Mouse (Mus musculus) kidney, postnatal 10 days (tissue): ENCODE results near the gene Irf3.

ENCODE experiments used
- DNase-seq: peaks from one replicate; pipeline ENCODE4 v3.0.0; 2021; ENCODE audit warnings: mixed read lengths

Irf3 gene

GRCm38 (mm10) chr7:44997231-44997939 lies at the start of gene Irf3:
TSS of gene Irf3 (plus strand) at chr7:44997648.
- DNase-seq = peak; percentile 98

- DNase-seq = no peak
Measured at GRCm38 (mm10) chr7:44949922-44950321, 47.5 kb upstream of the Irf3 start.

- DNase-seq = peak; percentile 84
Measured at GRCm38 (mm10) chr7:44951960-44952359, 45.5 kb upstream of the Irf3 start.

GRCm38 (mm10) chr7:44952611-44953306 lies 44.7 kb upstream of the Irf3 start:
- DNase-seq = peak; percentile 97

- peak; percentile 13 for DNase-seq
Measured at GRCm38 (mm10) chr7:44953561-44953960, 43.9 kb upstream of the Irf3 start.

GRCm38 (mm10) chr7:44954091-44954885 lies 43.2 kb upstream of the Irf3 start:
- peak; percentile 8 for DNase-seq

- DNase-seq = peak; percentile 21
Measured at GRCm38 (mm10) chr7:44955628-44956027, 41.8 kb upstream of the Irf3 start.

GRCm38 (mm10) chr7:44956266-44956665 lies 41.2 kb upstream of the Irf3 start:
- DNase-seq = peak; percentile 8

- DNase-seq = peak; percentile 44
Measured at GRCm38 (mm10) chr7:44957183-44957835, 40.1 kb upstream of the Irf3 start.

- DNase-seq = peak; percentile 72
Measured at GRCm38 (mm10) chr7:44958208-44958607, 39.2 kb upstream of the Irf3 start.

- no peak for DNase-seq
Measured at GRCm38 (mm10) chr7:44959281-44959680, 38.2 kb upstream of the Irf3 start.

- DNase-seq = no peak
Measured at GRCm38 (mm10) chr7:44959874-44960511, 37.5 kb upstream of the Irf3 start.

- DNase-seq = no peak
Measured at GRCm38 (mm10) chr7:44960512-44960910, 36.9 kb upstream of the Irf3 start.

- DNase-seq = peak; percentile 4
Measured at GRCm38 (mm10) chr7:44962337-44962736, 35.1 kb upstream of the Irf3 start.

- DNase-seq = peak; percentile 4
Measured at GRCm38 (mm10) chr7:44962831-44963230, 34.6 kb upstream of the Irf3 start.

- no peak for DNase-seq
Measured at GRCm38 (mm10) chr7:44964990-44965389, 32.5 kb upstream of the Irf3 start.

- no peak for DNase-seq
Measured at GRCm38 (mm10) chr7:44965975-44966374, 31.5 kb upstream of the Irf3 start.

- DNase-seq = no peak
Measured at GRCm38 (mm10) chr7:44966638-44967037, 30.8 kb upstream of the Irf3 start.

- DNase-seq = peak; percentile 92
Measured at GRCm38 (mm10) chr7:44970231-44970691, 27.2 kb upstream of the Irf3 start.

- no peak for DNase-seq
Measured at GRCm38 (mm10) chr7:44971142-44971541, 26.3 kb upstream of the Irf3 start.

- no peak for DNase-seq
Measured at GRCm38 (mm10) chr7:44973415-44974130, 23.9 kb upstream of the Irf3 start.
